Mouse (Mus musculus) activated CD4-positive, CD25-positive, alpha-beta regulatory T cell, adult 9 weeks (primary cell): ENCODE measurements around the gene Ift74. TPM values are rescaled to one million over a fixed set of nuclear protein-coding genes. Genes with fewer than 3 reads are reported as not detected.

ENCODE experiments used
- polyA plus RNA-seq: library from polyadenylated mRNA; unstranded; fragments of 100-300 nt; shearing (Covaris generic); gene quantifications from one replicate; pipeline ENCODE4 v1.2.1, GENCODE M21; 2017

Gene Ift74
- polyA plus RNA-seq, result 3.0 TPM

DNA sequence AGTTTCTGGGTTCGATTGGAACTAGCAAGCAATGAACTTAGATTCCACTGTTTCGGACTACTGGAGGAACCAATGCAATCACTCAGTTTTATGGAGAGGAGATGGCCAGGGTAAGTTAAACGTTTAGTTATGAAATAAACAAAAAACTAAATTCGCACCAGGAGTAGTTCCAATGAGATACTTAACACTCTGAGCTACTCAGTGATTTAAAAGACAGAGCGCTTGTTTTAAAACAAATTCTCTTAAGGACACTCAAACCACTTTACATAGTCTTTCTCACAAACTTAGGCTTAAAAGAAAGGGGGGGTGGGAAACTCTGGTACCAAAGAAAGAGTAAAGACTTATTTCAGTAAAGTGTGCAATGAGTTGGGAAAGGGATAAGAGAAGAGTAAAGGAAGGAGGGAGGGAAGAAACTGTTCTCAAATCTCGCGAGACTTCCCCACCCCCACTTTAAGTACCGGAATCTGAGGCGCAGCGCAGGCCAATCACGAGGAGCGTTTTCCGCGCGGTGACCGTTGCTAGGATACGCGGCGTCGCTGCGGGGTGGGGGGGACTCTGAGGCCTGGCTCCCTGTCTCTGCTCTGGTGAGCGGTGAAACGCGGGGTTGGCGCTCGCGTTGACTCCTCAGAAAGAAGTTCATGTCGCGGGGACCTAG, at the start of gene Ift74:
TSS of gene Ift74 (plus strand) at position 520 of the 655 bp plus-strand sequence.

DNA sequence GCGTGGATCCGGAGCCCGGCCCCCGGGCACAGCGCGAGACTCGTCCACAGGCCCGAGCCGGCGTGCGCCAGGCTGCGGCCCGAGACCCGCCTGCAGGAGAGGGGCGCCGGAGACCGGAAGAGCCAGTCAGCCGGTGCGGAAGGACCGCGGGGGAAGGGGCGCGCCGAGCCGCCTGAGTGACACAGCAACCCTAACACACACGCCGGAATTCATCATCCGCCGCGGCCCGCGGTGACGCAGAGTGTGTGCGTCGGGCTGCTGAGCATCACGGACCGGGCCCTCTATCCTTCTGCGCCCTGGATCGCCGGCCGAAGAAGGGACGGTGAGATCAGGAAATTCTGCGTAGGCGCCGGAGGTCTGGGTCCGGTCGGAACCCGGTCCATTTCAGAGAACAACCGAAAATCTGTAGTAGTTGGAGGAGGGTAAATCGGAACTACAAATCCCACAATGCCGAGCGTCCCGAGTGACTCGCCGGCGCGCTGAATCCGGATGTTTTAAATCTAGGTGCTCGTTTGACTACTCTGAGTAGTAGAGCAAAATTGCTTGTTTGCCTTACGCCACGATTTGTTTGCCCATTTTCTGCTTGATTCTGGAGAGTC, 11.2 kb upstream of the Ift74 start, which contains the start of gene Plaa:
TSS of gene Plaa (minus strand) at position 214 of the 599 bp plus-strand sequence.

GRCm38 (mm10) chr4:94649920-94650319, 35.6 kb downstream of the Ift74 start, which contains the start of gene Lrrc19:
Gene Lrrc19 (minus strand): TSS chr4:94650144.

DNA sequence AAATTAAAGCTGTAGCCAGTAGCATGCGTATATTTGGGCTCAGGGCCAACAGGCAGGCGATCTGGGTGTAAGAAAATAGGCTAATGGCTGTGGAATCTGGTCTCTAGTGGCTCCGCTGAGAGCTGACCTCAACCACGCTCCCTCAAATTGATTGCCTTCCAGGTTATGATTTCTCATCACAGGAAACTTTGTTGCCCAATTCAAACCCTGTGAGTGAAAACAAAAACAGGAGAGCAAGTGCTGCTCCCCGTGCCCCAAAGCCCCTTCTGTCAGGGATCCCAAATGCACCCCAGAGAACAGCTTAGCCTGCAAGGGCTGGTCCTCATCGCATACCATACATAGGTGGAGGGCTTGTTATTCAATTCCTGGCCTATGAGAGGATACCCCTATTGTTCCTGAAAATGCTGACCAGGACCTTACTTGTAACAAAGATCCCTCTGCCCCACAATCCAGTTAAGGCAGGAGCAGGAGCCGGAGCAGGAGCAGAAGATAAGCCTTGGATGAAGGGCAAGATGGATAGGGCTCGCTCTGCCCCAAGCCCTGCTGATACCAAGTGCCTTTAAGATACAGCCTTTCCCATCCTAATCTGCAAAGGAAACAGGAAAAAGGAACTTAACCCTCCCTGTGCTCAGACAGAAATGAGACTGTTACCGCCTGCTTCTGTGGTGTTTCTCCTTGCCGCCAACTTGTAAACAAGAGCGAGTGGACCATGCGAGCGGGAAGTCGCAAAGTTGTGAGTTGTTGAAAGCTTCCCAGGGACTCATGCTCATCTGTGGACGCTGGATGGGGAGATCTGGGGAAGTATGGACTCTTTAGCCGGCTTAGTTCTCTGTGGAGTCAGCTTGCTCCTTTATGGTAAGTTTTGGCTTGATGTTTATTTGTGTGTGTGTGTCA, 124.8 kb downstream of the Ift74 start, which contains the start of gene Tek:
TSS of gene Tek (plus strand) at position 452 of the 894 bp plus-strand sequence.

Other genes with a start within 250 kb of the Ift74 start
- not detected for gene Gm10306, start 57.9 kb upstream of the Ift74 start, polyA plus RNA-seq
- 2.8 TPM for gene Caap1, start 57.7 kb upstream of the Ift74 start, polyA plus RNA-seq
- 36.7 TPM for gene Plaa, start 11.2 kb upstream of the Ift74 start, polyA plus RNA-seq
- not detected for gene Lrrc19, start 35.7 kb downstream of the Ift74 start, polyA plus RNA-seq
- gene Tek, start 124.8 kb downstream of the Ift74 start, polyA plus RNA-seq, result 0.06 TPM